Mouse (Mus musculus) gastrocnemius, postnatal 10 days (tissue): ENCODE measurements around the gene Iqsec1. TPM values are rescaled to one million over a fixed set of nuclear protein-coding genes. Genes with fewer than 3 reads are reported as not detected.

Experiments
- DNase-seq: peaks from one replicate; pipeline ENCODE4 v3.0.0; 2021; ENCODE audit warnings: mixed read lengths
- total RNA-seq, 2 experiments: library from RNA; stranded (reverse); gene quantifications; 2 replicates each; pipeline ENCODE4 v1.2.3; 2021

The Iqsec1 gene
- total RNA-seq, 2 experiments from 2014 or later, result 58.8 to 71.1 TPM

- DNase-seq, result no peak
Measured at GRCm38 (mm10) chr6:90754093-90754492, 234.4 kb downstream of the Iqsec1 start.

- no peak for DNase-seq
Measured at GRCm38 (mm10) chr6:90753656-90754055, 234.8 kb downstream of the Iqsec1 start.

- no peak for DNase-seq
Measured at GRCm38 (mm10) chr6:90751624-90752023, 236.9 kb downstream of the Iqsec1 start.

- DNase-seq, result no peak
Measured at GRCm38 (mm10) chr6:90750091-90750490, 238.4 kb downstream of the Iqsec1 start.

GRCm38 (mm10) chr6:90749414-90749937 is 239.0 kb downstream of the Iqsec1 start:
- DNase-seq, result no peak

GRCm38 (mm10) chr6:90748976-90749375 is 239.5 kb downstream of the Iqsec1 start:
- no peak for DNase-seq

GRCm38 (mm10) chr6:90746331-90746864 is 242.1 kb downstream of the Iqsec1 start:
- no peak for DNase-seq

- DNase-seq, result no peak
Measured at GRCm38 (mm10) chr6:90745401-90746198, 242.9 kb downstream of the Iqsec1 start.

GRCm38 (mm10) chr6:90742453-90742852 is 246.0 kb downstream of the Iqsec1 start:
- DNase-seq, result no peak

GRCm38 (mm10) chr6:90741717-90742116 is 246.8 kb downstream of the Iqsec1 start:
- DNase-seq, result no peak

GRCm38 (mm10) chr6:90741056-90741420 is 247.4 kb downstream of the Iqsec1 start:
- DNase-seq, result no peak

- no peak for DNase-seq
Measured at GRCm38 (mm10) chr6:90740348-90741055, 248.0 kb downstream of the Iqsec1 start.

- DNase-seq, result peak; percentile 95
Measured at GRCm38 (mm10) chr6:90737376-90737775, 251.1 kb downstream of the Iqsec1 start.

GRCm38 (mm10) chr6:90736691-90737245 is 251.7 kb downstream of the Iqsec1 start:
- DNase-seq, result peak; percentile 65

GRCm38 (mm10) chr6:90736074-90736672 is 252.3 kb downstream of the Iqsec1 start:
- peak; percentile 57 for DNase-seq

GRCm38 (mm10) chr6:90735396-90736036 is 253.0 kb downstream of the Iqsec1 start:
- no peak for DNase-seq

- DNase-seq, result no peak
Measured at GRCm38 (mm10) chr6:90734806-90735205, 253.7 kb downstream of the Iqsec1 start.

- DNase-seq, result no peak
Measured at GRCm38 (mm10) chr6:90731327-90731726, 257.2 kb downstream of the Iqsec1 start.

- no peak for DNase-seq
Measured at GRCm38 (mm10) chr6:90729829-90730228, 258.7 kb downstream of the Iqsec1 start.

GRCm38 (mm10) chr6:90728491-90728931 is 260.0 kb downstream of the Iqsec1 start:
- peak; percentile 90 for DNase-seq

GRCm38 (mm10) chr6:90727826-90728225 is 260.7 kb downstream of the Iqsec1 start:
- no peak for DNase-seq

GRCm38 (mm10) chr6:90726711-90727122 is 261.8 kb downstream of the Iqsec1 start:
- DNase-seq, result no peak
